Mouse (Mus musculus): ENCODE measurements at regions not wholly inside any gene's neighbourhood (a gene's known extent, or its start where the extent isn't known, plus 50 kb on each side); places are given as distances from the start of the nearest gene placed in this dataset.

GRCm38 (mm10) chr14:106593352-106593751 is 487.4 kb downstream of the Trim52 start:
- TF ChIP-seq ETS1 (IDR thresholded peaks at IDR 0.05; ENCODE audit: low read depth, low read length) (no peak), POLR2A (IDR thresholded peaks at IDR 0.05; ENCODE audit: control insufficient read depth in 1 of 2, insufficient read depth in 1 of 2, low read depth in 1 of 2, low read length in 2 of 2, poor library complexity in 1 of 2) (no peak), GATA1 (IDR thresholded peaks at IDR 0.05; ENCODE audit: low read depth, low read length) (no peak), EP300 (IDR thresholded peaks at IDR 0.05; ENCODE audit: low read depth in 1 of 2, low read length in 2 of 2) (no peak), MAFK (IDR thresholded peaks at IDR 0.05; ENCODE audit: borderline replicate concordance, low read depth, low read length) (no peak), TAL1 (IDR thresholded peaks at IDR 0.05; ENCODE audit: low read length) (no peak), CTCF (IDR thresholded peaks at IDR 0.05 in 2 of 3, conservative IDR thresholded peaks at IDR 0.05 in 1 of 3; ENCODE audit: control insufficient read depth in 1 of 3, insufficient read depth in 1 of 3, low read depth in 2 of 3, low read length in 3 of 3, poor library complexity in 1 of 3, severe bottlenecking in 1 of 3) (no peak), KAT2A (conservative IDR thresholded peaks at IDR 0.05; ENCODE audit: low read depth, low read length) (no peak), USF1 (IDR thresholded peaks at IDR 0.05; ENCODE audit: low read depth, low read length) (no peak), MEF2A (IDR thresholded peaks at IDR 0.05; ENCODE audit: extremely low read depth, insufficient replicate concordance, low read depth, low read length, poor library complexity, severe bottlenecking) (no peak), CHD1 (IDR thresholded peaks at IDR 0.05; ENCODE audit: low read depth, low read length) (no peak), POLR2AphosphoS5 (IDR thresholded peaks at IDR 0.05; ENCODE audit: borderline replicate concordance, low read depth, low read length) (no peak), HCFC1 (IDR thresholded peaks at IDR 0.05; ENCODE audit: low read depth, low read length) (no peak), MXI1 (IDR thresholded peaks at IDR 0.05; ENCODE audit: low read depth, low read length) (no peak)

Data from MEL (cell line).